Mouse (Mus musculus): ENCODE data around the gene Zcchc24. TPM values are rescaled to one million over a fixed set of nuclear protein-coding genes. Genes with fewer than 3 reads are reported as not detected.
A peak's percentile ranks its signal among the peaks of the same experiment; 100 is the strongest.

Zcchc24 gene
- polyA plus RNA-seq, 2 experiments = 45.1 to 52.7 TPM

DNA sequence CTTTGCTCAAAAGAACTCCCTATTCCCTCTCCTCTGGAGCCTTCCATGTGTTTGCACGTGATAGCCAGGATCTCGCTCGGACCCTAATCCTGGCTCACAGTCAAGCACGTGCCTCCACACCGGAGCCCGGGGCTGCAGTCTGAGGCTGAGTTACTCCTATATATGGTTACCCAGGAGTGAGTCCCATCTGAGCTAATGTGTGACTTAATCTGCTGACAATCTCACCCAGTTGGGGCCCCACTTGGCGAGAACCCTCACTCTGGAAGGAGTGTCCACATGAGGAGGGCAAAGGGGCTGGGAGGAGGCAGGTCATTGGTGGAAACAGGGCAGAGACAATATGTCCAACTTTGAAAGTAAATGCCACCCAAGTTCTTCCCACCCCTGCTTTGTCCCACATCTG is 57.7 kb downstream of the Zcchc24 start:
- Histone ChIP-seq H3K4me2 (replicated peaks; ENCODE audit: low read depth, low read length, severe bottlenecking) (no peak overlapping the region), H3K27me3 (ENCODE audit: control insufficient read depth, insufficient read depth, low read length) (no peaks in the 10 kb centered on the region), H3K36me3 (ENCODE audit: control insufficient read depth, insufficient read depth, low read length) (peaks cover 28% of the 10 kb centered on the region), H3K4me1 (ENCODE audit: control insufficient read depth, insufficient read depth, low read length) (peaks cover 28% of the 10 kb centered on the region), H3K9ac (ENCODE audit: low read depth, low read length, severe bottlenecking) (no peak overlapping the region; the same call in 1 of the 2 replicates), H3K27ac (replicated peaks; ENCODE audit: low read depth, low read length) (no peak overlapping the region), H3K4me3 (replicated peaks; ENCODE audit: low read length) (no peak overlapping the region), H3K9me3 (ENCODE audit: control insufficient read depth, low read length) (no peaks in the 10 kb centered on the region)
- peak; percentile 24; the same call in 1 of the 2 replicates for ATAC-seq (ENCODE audit: low FRiP score, low read depth)
- WGBS = 44% methylated on average over 7 of the region's 7 CpGs
- no peak for TF ChIP-seq POLR2A (IDR thresholded peaks at IDR 0.05; ENCODE audit: borderline replicate concordance, extremely low read depth, insufficient read depth, insufficient read length)
- DNase-seq (ENCODE audit: low spot score) = no peak

GRCm38 (mm10) chr14:25710681-25711080 is 58.2 kb downstream of the Zcchc24 start:
- ATAC-seq (ENCODE audit: low FRiP score, low read depth) (no peak), DNase-seq (ENCODE audit: low spot score) (no peak)
- Histone ChIP-seq H3K36me3 (ENCODE audit: control insufficient read depth, insufficient read depth, low read length) (peaks cover 24% of the 10 kb centered on the region), H3K9me3 (ENCODE audit: control insufficient read depth, low read length) (no peaks in the 10 kb centered on the region), H3K4me1 (ENCODE audit: control insufficient read depth, insufficient read depth, low read length) (peaks cover 28% of the 10 kb centered on the region), H3K9ac (ENCODE audit: low read depth, low read length, severe bottlenecking) (no peak overlapping the region), H3K4me3 (replicated peaks; ENCODE audit: low read length) (no peak overlapping the region), H3K4me2 (replicated peaks; ENCODE audit: low read depth, low read length, severe bottlenecking) (no peak overlapping the region), H3K27ac (replicated peaks; ENCODE audit: low read depth, low read length) (no peak overlapping the region), H3K27me3 (ENCODE audit: control insufficient read depth, insufficient read depth, low read length) (no peaks in the 10 kb centered on the region)
- 46% methylated on average over 4 of the region's 4 CpGs for WGBS
- TF ChIP-seq POLR2A (IDR thresholded peaks at IDR 0.05; ENCODE audit: borderline replicate concordance, extremely low read depth, insufficient read depth, insufficient read length) = no peak

GRCm38 (mm10) chr14:25710073-25710472 is 58.8 kb downstream of the Zcchc24 start:
- H3K4me1 ChIP-seq (ENCODE audit: control insufficient read depth, insufficient read depth, low read length) = peaks cover 28% of the 10 kb centered on the region
- H3K27me3 ChIP-seq (ENCODE audit: control insufficient read depth, insufficient read depth, low read length) = no peaks in the 10 kb centered on the region
- H3K9ac ChIP-seq (ENCODE audit: low read depth, low read length, severe bottlenecking) = no peak overlapping the region
- no peak overlapping the region for H3K4me2 ChIP-seq (replicated peaks; ENCODE audit: low read depth, low read length, severe bottlenecking)
- H3K36me3 ChIP-seq (ENCODE audit: control insufficient read depth, insufficient read depth, low read length) = peaks cover 21% of the 10 kb centered on the region
- no peak overlapping the region for H3K4me3 ChIP-seq (replicated peaks; ENCODE audit: low read length)
- DNase-seq (ENCODE audit: low spot score) (no peak), ATAC-seq (ENCODE audit: low FRiP score, low read depth) (no peak)
- no peak for TF ChIP-seq POLR2A (IDR thresholded peaks at IDR 0.05; ENCODE audit: borderline replicate concordance, extremely low read depth, insufficient read depth, insufficient read length)
- H3K9me3 ChIP-seq (ENCODE audit: control insufficient read depth, low read length) = no peaks in the 10 kb centered on the region
- no peak overlapping the region for H3K27ac ChIP-seq (replicated peaks; ENCODE audit: low read depth, low read length)
- WGBS = 77% methylated on average over 4 of the region's 4 CpGs

GRCm38 (mm10) chr14:25708917-25709316 is 59.9 kb downstream of the Zcchc24 start:
- 82% methylated on average over 2 of the region's 2 CpGs for WGBS
- no peak overlapping the region for H3K9ac ChIP-seq (ENCODE audit: low read depth, low read length, severe bottlenecking)
- no peaks in the 10 kb centered on the region for H3K9me3 ChIP-seq (ENCODE audit: control insufficient read depth, low read length)

GRCm38 (mm10) chr14:25708451-25708850 is 60.4 kb downstream of the Zcchc24 start:
- ATAC-seq (ENCODE audit: low FRiP score, low read depth) = no peak
- H3K4me3 ChIP-seq (replicated peaks; ENCODE audit: low read length) = no peak overlapping the region
- peak overlapping the region; percentile 48; the same call in 1 of the 2 replicates for H3K27ac ChIP-seq (replicated peaks; ENCODE audit: low read depth, low read length)
- peaks cover 28% of the 10 kb centered on the region for H3K4me1 ChIP-seq (ENCODE audit: control insufficient read depth, insufficient read depth, low read length)
- WGBS = 60% methylated on average over 4 of the region's 4 CpGs
- H3K4me2 ChIP-seq (replicated peaks; ENCODE audit: low read depth, low read length, severe bottlenecking) = no peak overlapping the region
- TF ChIP-seq POLR2A (IDR thresholded peaks at IDR 0.05; ENCODE audit: borderline replicate concordance, extremely low read depth, insufficient read depth, insufficient read length) = no peak
- peak; percentile 27 for DNase-seq (ENCODE audit: low spot score)
- H3K36me3 ChIP-seq (ENCODE audit: control insufficient read depth, insufficient read depth, low read length) = peaks cover 6% of the 10 kb centered on the region
- no peak overlapping the region for H3K9ac ChIP-seq (ENCODE audit: low read depth, low read length, severe bottlenecking)
- no peaks in the 10 kb centered on the region for H3K27me3 ChIP-seq (ENCODE audit: control insufficient read depth, insufficient read depth, low read length)
- no peaks in the 10 kb centered on the region for H3K9me3 ChIP-seq (ENCODE audit: control insufficient read depth, low read length)

More at GRCm38 (mm10) chr14:25708917-25709316, 59.9 kb downstream of the Zcchc24 start:
- Histone ChIP-seq H3K4me3 (replicated peaks; ENCODE audit: low read length) (no peak overlapping the region), H3K4me1 (ENCODE audit: control insufficient read depth, insufficient read depth, low read length) (peaks cover 28% of the 10 kb centered on the region), H3K36me3 (ENCODE audit: control insufficient read depth, insufficient read depth, low read length) (peaks cover 9% of the 10 kb centered on the region), H3K27ac (replicated peaks; ENCODE audit: low read depth, low read length) (peak overlapping the region; percentile 48; the same call in 1 of the 2 replicates), H3K4me2 (replicated peaks; ENCODE audit: low read depth, low read length, severe bottlenecking) (no peak overlapping the region), H3K27me3 (ENCODE audit: control insufficient read depth, insufficient read depth, low read length) (no peaks in the 10 kb centered on the region)
- TF ChIP-seq POLR2A (IDR thresholded peaks at IDR 0.05; ENCODE audit: borderline replicate concordance, extremely low read depth, insufficient read depth, insufficient read length) = no peak
- ATAC-seq (ENCODE audit: low FRiP score, low read depth) (no peak), DNase-seq (ENCODE audit: low spot score) (no peak)

Data from limb, embryonic 14.5 days (tissue).